ENCODE assay signal across 10 mouse cellular contexts in genomic region chr8:110761185-110761584, GRCm38 (mm10). TPM values are rescaled to one million over a fixed set of nuclear protein-coding genes. Genes with fewer than 3 reads are reported as not detected.
DNase-seq lines count a peak whose midpoint lies in the region; ATAC-seq and TF ChIP-seq lines count a peak whose summit lies in the region.
"Had no signal": no experiment of that assay in that cellular context is flagged by ENCODE, and none has a peak within 500 bp of the region (broad histone marks: within the 10 kb centered on the region; RNA-seq: fewer than 3 reads in every experiment).

No protein-coding gene starts in this region.

- 43% methylated on average over 5 of the region's 5 CpGs for WGBS in intestine, embryonic 15.5 days
- 21% methylated on average over 5 of the region's 5 CpGs for WGBS in lung, embryonic 16.5 days

- peak; percentile 58 for DNase-seq in gastrocnemius, adult 2 months
- no peak for DNase-seq in gastrocnemius, postnatal 4 days (ENCODE audit: low spot score in 2 of 2)
- DNase-seq in adrenal gland, adult 8-10 months, result peak; percentile 40
- no peak for DNase-seq in urinary bladder, postnatal 14 days (ENCODE audit: low spot score)

- ATAC-seq in intestine, embryonic 15.5 days, result peak; percentile 69; the same call in 1 of the 2 replicates
- peak; percentile 92 for ATAC-seq in lung, embryonic 16.5 days (ENCODE audit: low read depth)
- no peak for ATAC-seq in erythroblast, adult 5-6 weeks (replicated peaks; ENCODE audit: low FRiP score, poor library complexity, severe bottlenecking)
- no peak for ATAC-seq in cerebellum, adult (ENCODE audit: insufficient number of reproducible peaks, low FRiP score, low TSS enrichment)

- peaks cover 7% of the 10 kb centered on the region; the same call in 1 of the 2 replicates for H3K4me1 ChIP-seq in intestine, embryonic 15.5 days (replicated peaks)
- H3K4me1 ChIP-seq in lung, embryonic 16.5 days (replicated peaks; ENCODE audit: control insufficient read depth, insufficient read depth, low read length), result peaks cover 16% of the 10 kb centered on the region

- no peaks in the 10 kb centered on the region for H3K36me3 ChIP-seq in intestine, embryonic 15.5 days
- H3K36me3 ChIP-seq in lung, embryonic 16.5 days (ENCODE audit: control insufficient read depth, insufficient read depth, low read length), result no peaks in the 10 kb centered on the region
- H3K36me3 ChIP-seq: limb, embryonic 15.5 days had no signal

- H3K27ac ChIP-seq in gastrocnemius, adult 2 months, result peak overlapping the region; percentile 63
- no peak overlapping the region for H3K27ac ChIP-seq in intestine, embryonic 15.5 days
- peak overlapping the region; percentile 47 for H3K27ac ChIP-seq in lung, embryonic 16.5 days (ENCODE audit: low read length)
- H3K27ac ChIP-seq: limb, embryonic 15.5 days had no signal

- no peak for TF ChIP-seq CTCF in gastrocnemius, adult 2 months (IDR thresholded peaks at IDR 0.05)

- H3K9ac ChIP-seq in intestine, embryonic 15.5 days, result no peak overlapping the region
- H3K9ac ChIP-seq in lung, embryonic 16.5 days (ENCODE audit: low read length), result no peak overlapping the region
- H3K9ac ChIP-seq: limb, embryonic 15.5 days had no signal

- H3K27me3 ChIP-seq in intestine, embryonic 15.5 days (replicated peaks), result no peaks in the 10 kb centered on the region
- no peaks in the 10 kb centered on the region for H3K27me3 ChIP-seq in lung, embryonic 16.5 days (ENCODE audit: control insufficient read depth, insufficient read depth, low read depth, low read length)
- H3K27me3 ChIP-seq: limb, embryonic 15.5 days had no signal

- H3K4me3 ChIP-seq in gastrocnemius, adult 2 months, result no peak overlapping the region
- H3K4me3 ChIP-seq in intestine, embryonic 15.5 days (replicated peaks), result no peak overlapping the region
- no peak overlapping the region for H3K4me3 ChIP-seq in lung, embryonic 16.5 days (ENCODE audit: low read length)
- H3K4me3 ChIP-seq: limb, embryonic 15.5 days had no signal

- no peak overlapping the region for H3K4me2 ChIP-seq in intestine, embryonic 15.5 days (replicated peaks)
- no peak overlapping the region for H3K4me2 ChIP-seq in lung, embryonic 16.5 days (ENCODE audit: low read depth, low read length)
- H3K4me2 ChIP-seq: limb, embryonic 15.5 days had no signal

- intact Hi-C loops in gastrocnemius, adult 2 months (cut with DNase I), result no loop called here

- H3K9me3 ChIP-seq in intestine, embryonic 15.5 days, result no peaks in the 10 kb centered on the region
- no peaks in the 10 kb centered on the region for H3K9me3 ChIP-seq in lung, embryonic 16.5 days (ENCODE audit: control insufficient read depth, low read length)
- H3K9me3 ChIP-seq: limb, embryonic 15.5 days had no signal

RNA-seq across cellular contexts. Expression of gene Mtss1l, which starts 39.9 kb away (rescaled TPM):
- total RNA-seq in gastrocnemius, adult 2 months (2021), result 100 to 1,000 TPM in 1 of 2 experiments, 10 to 100 TPM in 1; 85.5 to 125 TPM
- total RNA-seq in gastrocnemius, postnatal 4 days (2021), result 10 to 100 TPM; 73.8 to 79.3 TPM
- total RNA-seq in adrenal gland, adult 8-10 months (2022), result 10 to 100 TPM; 19.5 to 28.8 (median 25.1) TPM
- polyA plus RNA-seq in intestine, embryonic 15.5 days (2015; fragmentation: Nextera tagmentation; extraction: Ambion mirVana), result 8.0 and 9.6 TPM in 2 replicates
- 13.2 and 15.5 TPM in 2 replicates for polyA plus RNA-seq in lung, embryonic 16.5 days (2015; fragmentation: Nextera tagmentation; extraction: Ambion mirVana)
- total RNA-seq in erythroblast, adult 5-6 weeks (2015; ENCODE audit: low replicate concordance), result not detected in 2 replicates
- total RNA-seq in erythroblast, adult 5-6 weeks (2017; ENCODE audit: low replicate concordance), result 0.26 TPM in 1 of 2 replicates, not detected in the other

RNA-seq across cellular contexts. Expression of gene Il34, which starts 44.5 kb away (rescaled TPM):
- total RNA-seq in gastrocnemius, adult 2 months (2021), result 1 to 10 TPM; 5.2 TPM
- 10 to 100 TPM in 1 of 2 experiments, 1 to 10 TPM in 1; 7.9 to 10.4 TPM for total RNA-seq in gastrocnemius, postnatal 4 days (2021)
- total RNA-seq in adrenal gland, adult 8-10 months (2022), result 100 to 1,000 TPM in 1 of 4 experiments, 10 to 100 TPM in 3; 51.6 to 101 (median 76.5) TPM
- 1.1 and 2.6 TPM in 2 replicates for polyA plus RNA-seq in intestine, embryonic 15.5 days (2015; fragmentation: Nextera tagmentation; extraction: Ambion mirVana)
- 4.9 and 6.5 TPM in 2 replicates for polyA plus RNA-seq in lung, embryonic 16.5 days (2015; fragmentation: Nextera tagmentation; extraction: Ambion mirVana)
- not detected in 2 replicates for total RNA-seq in erythroblast, adult 5-6 weeks (2015; ENCODE audit: low replicate concordance)
- total RNA-seq in erythroblast, adult 5-6 weeks (2017; ENCODE audit: low replicate concordance), result 0.43 TPM in 1 of 2 replicates, not detected in the other
- total RNA-seq: neutrophil, adult 5-6 weeks had no signal

Comparison
In these comparisons a context has a peak if more than half of its experiments do, and no peak if none do; other contexts are left out.
1. DNase-seq: peak in gastrocnemius, adult 2 months (single experiment) and adrenal gland, adult 8-10 months (single experiment); none in gastrocnemius, postnatal 4 days (0 of 2) and urinary bladder, postnatal 14 days (single experiment).
2. ATAC-seq: peak in intestine, embryonic 15.5 days (single experiment) and lung, embryonic 16.5 days (single experiment); none in erythroblast, adult 5-6 weeks (single experiment) and cerebellum, adult (single experiment).
3. RNA of gene Mtss1l, which starts 39.9 kb away (total RNA-seq): 85.5 to 125 TPM in gastrocnemius, adult 2 months, 73.8 to 79.3 TPM in gastrocnemius, postnatal 4 days and 19.5 to 28.8 TPM in adrenal gland, adult 8-10 months; 0.26 TPM in erythroblast, adult 5-6 weeks; every median in the first group is over 10 times any median in the second.
4. RNA of gene Il34, which starts 44.5 kb away (total RNA-seq): 51.6 to 101 TPM in adrenal gland, adult 8-10 months; 7.9 to 10.4 TPM in gastrocnemius, postnatal 4 days, 5.2 TPM in gastrocnemius, adult 2 months and 0.43 TPM in erythroblast, adult 5-6 weeks; every median in the first group is over 4 times any median in the second.